Mouse (Mus musculus) small intestine, adult 2 months (tissue): Measurements from ENCODE around the gene Zc3h12d. TPM values are rescaled to one million over a fixed set of nuclear protein-coding genes. Genes with fewer than 3 reads are reported as not detected.

Source experiments
- H3K27ac ChIP-seq: fragments of 200-500 bp; 2 replicates; pipeline ENCODE4 v1.5.1; 2012; ENCODE audit warnings: low read depth, low read length, control low read depth, inconsistent platforms; ENCODE audit not compliant: insufficient read depth
- H3K27me3 ChIP-seq: fragments of 200-500 bp; 2 replicates; pipeline ENCODE4 v1.6.1; 2012; ENCODE audit warnings: mild to moderate bottlenecking, moderate library complexity, low read length, inconsistent platforms; ENCODE audit not compliant: control insufficient read depth, insufficient read depth
- H3K36me3 ChIP-seq: fragments of 200-500 bp; 2 replicates; pipeline ENCODE4 v1.6.1; 2012; ENCODE audit warnings: mild to moderate bottlenecking, low read length, control low read depth, inconsistent platforms; ENCODE audit not compliant: control insufficient read depth, insufficient read depth
- H3K4me1 ChIP-seq: fragments of 200-500 bp; 2 replicates; pipeline ENCODE4 v1.6.1; 2012; ENCODE audit warnings: low read length, inconsistent platforms, mixed read lengths; ENCODE audit not compliant: control insufficient read depth, insufficient read depth, insufficient read length
- H3K4me3 ChIP-seq: fragments of 200-500 bp; 2 replicates; pipeline ENCODE4 v1.5.1; 2012; ENCODE audit warnings: low read depth, mild to moderate bottlenecking, control low read depth, inconsistent platforms, low read length, moderate library complexity
- CTCF ChIP-seq: fragments of 200-500 bp; IDR thresholded peaks from 2 replicates; pipeline ENCODE4 v1.5.1; 2012; ENCODE audit warnings: low read depth, mild to moderate bottlenecking, control low read depth, inconsistent platforms, low read length, moderate library complexity, mixed read lengths; ENCODE audit not compliant: insufficient replicate concordance, insufficient read length; ENCODE audit errors: extremely low read depth
- POLR2A ChIP-seq: fragments of 200-500 bp; IDR thresholded peaks from 2 replicates; pipeline ENCODE4 v1.6.1; 2012; ENCODE audit warnings: low read depth, mild to moderate bottlenecking, control low read depth, inconsistent platforms, low read length, moderate library complexity
- WGBS: fragments of 180-500 bp; shearing (Covaris S2); methylation state at CpG from one replicate; pipeline ENCODE4 v1.1.7; 2018; 5-methylcytosine and 5-hydroxymethylcytosine counted together
- polyA plus RNA-seq: library from polyadenylated mRNA; depleted of rRNA; stranded (reverse); fragments of >200 nt; gene quantifications from 2 replicates; pipeline ENCODE4 v1.2.3, GENCODE M21; 2012; rRNA removed

Zc3h12d gene
- polyA plus RNA-seq, 1 experiment = 12.8 TPM

DNA sequence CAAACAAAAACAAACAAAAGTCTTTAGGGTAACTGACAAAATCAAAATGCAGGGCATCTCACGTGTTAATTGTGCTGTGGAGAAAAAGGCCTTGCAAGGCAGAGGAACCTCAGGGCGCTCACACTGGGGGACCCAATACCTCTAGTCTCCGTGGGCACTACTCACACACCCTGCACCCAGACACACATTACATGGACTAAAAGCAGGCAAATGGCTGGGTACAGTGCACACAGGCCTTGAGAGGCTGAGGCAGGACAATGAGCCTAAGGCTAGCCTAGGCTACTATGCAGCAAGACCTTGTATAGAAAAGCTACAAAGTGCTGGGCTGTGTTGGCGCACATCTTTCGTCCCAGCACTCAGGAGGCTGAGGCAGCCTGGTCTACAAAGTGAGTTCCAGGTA, 71.9 kb downstream of the Zc3h12d start:
- Histone ChIP-seq H3K36me3 (peaks cover 35% of the 10 kb centered on the region), H3K4me3 (no peak overlapping the region), H3K27ac (no peak overlapping the region), H3K27me3 (no peaks in the 10 kb centered on the region), H3K4me1 (no peaks in the 10 kb centered on the region)
- TF ChIP-seq POLR2A = no peak
- TF ChIP-seq CTCF = no peak
- WGBS = 92% methylated on average over 5 of the region's 5 CpGs

- no peaks in the 10 kb centered on the region for H3K27me3 ChIP-seq
- TF ChIP-seq CTCF = no peak
- TF ChIP-seq POLR2A = no peak
- H3K36me3 ChIP-seq = peaks cover 50% of the 10 kb centered on the region
- WGBS = 79% methylated on average over 12 of the region's 12 CpGs
- no peak overlapping the region for H3K27ac ChIP-seq
- no peaks in the 10 kb centered on the region for H3K4me1 ChIP-seq
- H3K4me3 ChIP-seq = no peak overlapping the region
These were observed 74.9 kb downstream of the Zc3h12d start for GRCm38 (mm10) chr10:7907151-7907550.

- H3K27ac ChIP-seq = no peak overlapping the region
- no peaks in the 10 kb centered on the region for H3K4me1 ChIP-seq
- no peak overlapping the region for H3K4me3 ChIP-seq
- TF ChIP-seq CTCF (no peak), POLR2A (no peak)
- no peaks in the 10 kb centered on the region for H3K27me3 ChIP-seq
- H3K36me3 ChIP-seq = peaks cover 45% of the 10 kb centered on the region
- WGBS = 78% methylated on average over 10 of the region's 10 CpGs
These were observed 79.0 kb downstream of the Zc3h12d start for GRCm38 (mm10) chr10:7911268-7911667.

Other genes starting within 250 kb of the Zc3h12d start
- gene Lrp11, start 242.7 kb upstream of the Zc3h12d start, polyA plus RNA-seq = 3.9 and 5.1 TPM in 2 replicates
- 1.7 and 2.6 TPM in 2 replicates for gene Nup43, start 165.0 kb upstream of the Zc3h12d start, polyA plus RNA-seq
- gene Pcmt1, start 151.3 kb upstream of the Zc3h12d start, polyA plus RNA-seq = 8.6 and 14.7 TPM in 2 replicates
- 3.9 and 9.0 TPM in 2 replicates for gene Lats1, start 151.3 kb upstream of the Zc3h12d start, polyA plus RNA-seq
- 0.96 and 1.9 TPM in 2 replicates for gene Katna1, start 106.5 kb upstream of the Zc3h12d start, polyA plus RNA-seq
- 5.0 and 11.6 TPM in 2 replicates for gene Ginm1, start 39.6 kb upstream of the Zc3h12d start, polyA plus RNA-seq
- gene Ppil4, start 39.6 kb upstream of the Zc3h12d start, polyA plus RNA-seq = 1.7 and 3.3 TPM in 2 replicates
- 9.1 and 19.7 TPM in 2 replicates for gene Tab2, start 123.8 kb downstream of the Zc3h12d start, polyA plus RNA-seq